In the genomic region with DNA sequence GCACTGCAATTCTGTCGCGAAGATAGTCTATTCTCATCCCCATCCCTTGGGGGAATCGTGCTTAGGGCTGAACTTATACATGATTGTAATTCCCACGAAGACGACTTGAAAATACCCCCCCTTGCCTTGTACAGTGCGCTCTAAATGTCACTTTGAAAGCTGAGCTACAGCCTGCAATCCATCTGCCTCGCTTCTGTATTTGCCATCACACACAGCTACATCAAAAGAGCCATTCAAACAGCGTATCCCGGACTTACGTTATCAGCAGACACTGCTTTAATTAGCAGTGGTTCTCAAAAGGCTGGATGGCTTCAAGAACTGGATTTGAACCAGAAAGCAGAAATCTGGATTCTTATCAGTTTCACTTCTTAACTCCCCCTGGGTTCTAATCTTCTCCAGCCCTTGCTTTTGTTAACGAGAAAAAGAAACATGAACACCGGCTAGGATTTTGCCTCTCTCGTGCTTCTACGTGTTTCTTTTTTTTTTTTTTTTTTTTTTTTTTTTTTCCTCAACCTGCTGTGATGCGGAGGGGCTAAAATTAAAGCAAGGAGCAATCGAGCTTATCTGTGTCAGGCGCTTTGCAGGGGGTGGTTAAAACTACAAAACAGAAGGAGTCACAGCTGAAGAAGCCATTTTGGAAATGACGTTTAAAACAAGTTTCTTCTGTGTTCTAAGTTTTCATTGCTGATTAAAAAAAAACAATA, we compare ENCODE assay signal across 9 mouse cellular contexts. TPM values are rescaled to one million over a fixed set of nuclear protein-coding genes. Genes with fewer than 3 reads are reported as not detected.
DNase-seq lines count a peak whose midpoint lies in the region; ATAC-seq lines count a peak whose summit lies in the region.
"Had no signal": no experiment of that assay in that cellular context is flagged by ENCODE, and none has a peak within 500 bp of the region (broad histone marks: within the 10 kb centered on the region; RNA-seq: fewer than 3 reads in every experiment).

No protein-coding gene starts in this region.

- H3K9ac ChIP-seq in neural tube, embryonic 12.5 days, result no peak overlapping the region

- H3K27ac ChIP-seq in neural tube, embryonic 12.5 days, result no peak overlapping the region
- H3K27ac ChIP-seq: macrophage had no signal

- H3K4me2 ChIP-seq in neural tube, embryonic 12.5 days (replicated peaks), result peak overlapping the region; percentile 1; the same call in 1 of the 2 replicates

- no peak for ATAC-seq in neural tube, embryonic 12.5 days (ENCODE audit: low FRiP score, low read depth)

- H3K36me3 ChIP-seq in neural tube, embryonic 12.5 days, result no peaks in the 10 kb centered on the region

- no peaks in the 10 kb centered on the region for H3K9me3 ChIP-seq in neural tube, embryonic 12.5 days

- H3K4me1 ChIP-seq in neural tube, embryonic 12.5 days, result no peaks in the 10 kb centered on the region; the same call in 1 of the 2 replicates

- H3K4me3 ChIP-seq in neural tube, embryonic 12.5 days, result no peak overlapping the region

- WGBS in neural tube, embryonic 12.5 days, result 56% methylated on average over 18 of the region's 18 CpGs

- H3K27me3 ChIP-seq in neural tube, embryonic 12.5 days (replicated peaks), result no peaks in the 10 kb centered on the region

- DNase-seq in neural tube, embryonic 10.5 days (ENCODE audit: extremely low spot score, low spot score), result no peak
- DNase-seq in frontal cortex, postnatal 14 days (ENCODE audit: low spot score in 2 of 2), result peak; percentile 17 to 19
- DNase-seq in layer of hippocampus, postnatal 36 days, result peak; percentile 38 to 54
- DNase-seq in retina, postnatal 1 day, result peak; percentile 54
- no peak for DNase-seq in spleen, postnatal 10 days (ENCODE audit: low spot score in 2 of 2)
- DNase-seq in urinary bladder, postnatal 4 days (ENCODE audit: low spot score in 2 of 2), result no peak
- DNase-seq in kidney, adult 11 months, result no peak

RNA-seq across cellular contexts. Expression of a gene that starts 12.5 kb away (rescaled TPM):
- polyA plus RNA-seq in neural tube, embryonic 12.5 days (2016; fragmentation: Nextera tagmentation; extraction: Ambion mirVana), result 0.09 and 0.40 TPM in 2 replicates
- total RNA-seq in layer of hippocampus, postnatal 36 days (2021), result 10 to 100 TPM; 41.6 to 48.2 TPM
- polyA plus RNA-seq: macrophage had no signal

Comparison
In these comparisons a context has a peak if more than half of its experiments do, and no peak if none do; other contexts are left out.
1. DNase-seq: peak in frontal cortex, postnatal 14 days (2 of 2), layer of hippocampus, postnatal 36 days (2 of 2) and retina, postnatal 1 day (single experiment); none in neural tube, embryonic 10.5 days (single experiment), spleen, postnatal 10 days (0 of 2), urinary bladder, postnatal 4 days (0 of 2) and kidney, adult 11 months (single experiment).